Mouse (Mus musculus) Patski (cell line): ENCODE measurements around the gene Zbtb38. TPM values are rescaled to one million over a fixed set of nuclear protein-coding genes. Genes with fewer than 3 reads are reported as not detected.

Source experiments
- ATAC-seq: fragments of 100-300 bp; one replicate; pipeline ENCODE4 v1.8.0; 2021
- CTCF ChIA-PET: fragments of 350-600 bp; sonication (Branson Sonifier 250); formaldehyde crosslinking; loops from one replicate; lab custom pipeline; 2022; ENCODE audit warnings: inconsistent platforms; lab: Charles Lee
- POLR2A ChIA-PET: fragments of 350-600 bp; sonication (Branson Sonifier 250); formaldehyde crosslinking; loops from one replicate; lab custom pipeline; 2022; ENCODE audit warnings: antibody characterized with exemption, inconsistent platforms; lab: Charles Lee
- DNase-seq: peaks from one replicate; pipeline ENCODE4 v3.0.0-alpha.2; 2011; ENCODE audit warnings: low read depth, low spot score
- H3K27me3 ChIP-seq: fragments of 371-371 bp; one replicate; pipeline ENCODE4 v1.5.1; 2021
- CTCF ChIP-seq: fragments of 100-300 bp; IDR thresholded peaks from one replicate; pipeline ENCODE4 v1.5.1; 2021
- in situ Hi-C: fragments of 300-500 bp; cut with MboI; formaldehyde crosslinking; loops from 3 replicates; pipeline ENCODE4 v1.11.1; 2018; ENCODE audit warnings: low pct_unique_long_range_greater_than_20kb, mixed read lengths
- polyA plus RNA-seq: library from polyadenylated mRNA; unstranded; gene quantifications from one replicate; pipeline ENCODE4 v1.2.3, GENCODE M21; 2021

Gene Zbtb38
- polyA plus RNA-seq, 1 experiment from 2014 or later, result 59.2 TPM

DNA sequence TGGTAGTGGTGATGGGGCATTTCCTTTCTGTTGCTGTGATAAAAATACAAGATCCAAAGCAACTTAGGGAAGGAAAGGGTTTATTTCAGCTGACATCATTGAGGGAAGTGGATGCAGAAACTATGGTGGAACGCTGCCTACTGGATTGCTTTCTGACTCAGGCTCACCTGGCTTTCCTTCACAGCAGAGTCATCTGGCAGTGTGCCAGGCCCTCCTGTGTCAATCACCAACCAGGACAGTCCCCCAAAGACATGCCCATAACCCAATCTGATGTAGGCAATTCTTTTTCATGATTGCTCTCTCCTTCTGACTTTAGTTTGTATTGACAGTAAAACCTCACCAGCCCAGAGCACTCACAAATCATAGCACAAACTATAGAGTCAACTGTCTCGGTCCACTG lies 80.2 kb downstream of the Zbtb38 start:
- DNase-seq, result no peak
- POLR2A ChIA-PET, result no interaction called here
- ATAC-seq, result no peak
- in situ Hi-C loops, result loop anchor here (5.0 kb wide), 1 partner anchor 125 kb away; no protein-coding TSS in a partner anchor
- CTCF ChIA-PET, result interaction anchor here (1.1 kb wide), 1 partner anchor 128 kb away, joined by 3 read pairs; no protein-coding TSS in a partner anchor
- no peak for TF ChIP-seq CTCF
- H3K27me3 ChIP-seq, result no peaks in the 10 kb centered on the region

DNA sequence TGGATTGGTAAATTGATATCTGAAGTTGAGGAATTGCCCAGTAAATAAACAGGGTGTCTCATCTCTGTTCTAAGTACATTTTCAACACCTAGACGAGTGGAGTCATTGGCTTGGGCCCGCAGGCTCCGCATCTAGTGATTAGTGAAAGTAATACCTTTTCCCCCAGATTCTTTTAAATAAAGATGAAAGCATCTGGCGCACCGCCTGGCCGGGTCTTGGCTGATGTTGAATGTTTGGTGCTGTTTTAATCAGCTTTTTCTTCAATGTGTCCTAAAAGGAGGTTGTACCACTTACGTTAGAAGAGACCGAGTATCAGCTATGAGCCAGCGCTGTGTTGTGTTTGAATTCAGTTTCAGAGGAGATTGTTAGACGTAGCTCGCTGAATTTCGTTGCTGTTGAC lies 81.4 kb downstream of the Zbtb38 start:
- no peak for ATAC-seq
- ChIA-PET CTCF (interaction anchor here (1.0 to 4.2 kb wide), 4 partner anchors 17 to 152 kb away, joined by 3 to 30 read pairs (median 10); no protein-coding TSS in a partner anchor), POLR2A (interaction anchor here (0.9 kb wide), 1 partner anchor 74 kb away, joined by 3 read pairs; no protein-coding TSS in a partner anchor)
- no peak for TF ChIP-seq CTCF
- no peaks in the 10 kb centered on the region for H3K27me3 ChIP-seq
- DNase-seq, result no peak
- in situ Hi-C loops, result loop anchor here (5.0 kb wide), 1 partner anchor 126 kb away; no protein-coding TSS in a partner anchor

DNA sequence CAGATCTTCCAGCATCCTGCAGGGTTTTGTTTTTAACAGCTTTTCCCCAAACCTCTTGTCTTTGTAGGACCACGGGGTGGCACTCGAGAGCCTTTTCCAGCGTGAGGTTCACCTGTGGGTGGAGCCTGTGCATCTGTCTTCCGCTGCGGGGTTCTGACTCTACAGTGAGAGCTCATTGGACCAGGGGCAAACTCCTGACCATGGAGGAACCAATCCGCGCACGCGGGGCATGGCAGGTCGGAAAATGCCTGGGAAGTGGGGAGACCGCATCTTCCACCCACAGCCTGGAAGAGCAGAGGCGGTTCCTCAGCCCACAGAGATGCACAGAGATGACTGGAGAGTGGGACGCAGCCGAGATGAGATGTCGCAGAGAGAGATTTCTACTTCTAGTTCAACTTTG lies 82.8 kb downstream of the Zbtb38 start:
- DNase-seq (peak; percentile 35), ATAC-seq (peak; percentile 95)
- in situ Hi-C loops, result loop anchor here (5.0 kb wide), 1 partner anchor 127 kb away; no protein-coding TSS in a partner anchor
- peak; percentile 81 for TF ChIP-seq CTCF
- POLR2A ChIA-PET, result interaction anchor here (0.5 to 1.4 kb wide), 4 partner anchors 17 to 148 kb away, joined by 3 to 5 read pairs (median 4); no protein-coding TSS in a partner anchor
- no peaks in the 10 kb centered on the region for H3K27me3 ChIP-seq
- CTCF ChIA-PET, result interaction anchor here (0.9 to 4.2 kb wide), 27 partner anchors 9 to 204 kb away, joined by 3 to 30 read pairs (median 4); no protein-coding TSS in a partner anchor

DNA sequence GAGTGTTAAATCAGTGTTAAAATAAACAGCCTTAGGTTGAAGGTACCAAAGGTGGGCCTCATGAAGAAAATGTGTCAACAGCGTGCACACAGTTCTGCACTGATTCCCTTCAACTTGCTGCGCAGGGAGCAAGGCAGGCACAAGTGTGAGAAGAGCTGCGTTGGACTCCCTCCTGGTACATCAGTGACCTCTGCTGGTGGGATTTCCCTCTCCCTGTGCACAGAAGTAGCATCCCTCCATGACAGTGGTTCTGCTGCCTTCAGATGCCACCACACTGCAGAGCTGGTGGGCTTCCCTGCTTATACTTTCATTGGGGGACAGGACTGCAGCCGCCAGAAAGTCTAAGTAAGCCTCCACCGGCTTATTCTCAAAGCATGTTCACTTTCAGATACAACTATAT lies 84.0 kb downstream of the Zbtb38 start:
- peak; percentile 88 for TF ChIP-seq CTCF
- in situ Hi-C loops, result no loop called here
- no peaks in the 10 kb centered on the region for H3K27me3 ChIP-seq
- CTCF ChIA-PET, result interaction anchor here (0.6 to 4.2 kb wide), 19 partner anchors 10 to 179 kb away, joined by 3 to 30 read pairs (median 8); no protein-coding TSS in a partner anchor
- peak; percentile 51 for ATAC-seq
- DNase-seq, result no peak
- POLR2A ChIA-PET, result interaction anchor here (1.2 kb wide), 1 partner anchor 90 kb away, joined by 3 read pairs; no protein-coding TSS in a partner anchor

DNA sequence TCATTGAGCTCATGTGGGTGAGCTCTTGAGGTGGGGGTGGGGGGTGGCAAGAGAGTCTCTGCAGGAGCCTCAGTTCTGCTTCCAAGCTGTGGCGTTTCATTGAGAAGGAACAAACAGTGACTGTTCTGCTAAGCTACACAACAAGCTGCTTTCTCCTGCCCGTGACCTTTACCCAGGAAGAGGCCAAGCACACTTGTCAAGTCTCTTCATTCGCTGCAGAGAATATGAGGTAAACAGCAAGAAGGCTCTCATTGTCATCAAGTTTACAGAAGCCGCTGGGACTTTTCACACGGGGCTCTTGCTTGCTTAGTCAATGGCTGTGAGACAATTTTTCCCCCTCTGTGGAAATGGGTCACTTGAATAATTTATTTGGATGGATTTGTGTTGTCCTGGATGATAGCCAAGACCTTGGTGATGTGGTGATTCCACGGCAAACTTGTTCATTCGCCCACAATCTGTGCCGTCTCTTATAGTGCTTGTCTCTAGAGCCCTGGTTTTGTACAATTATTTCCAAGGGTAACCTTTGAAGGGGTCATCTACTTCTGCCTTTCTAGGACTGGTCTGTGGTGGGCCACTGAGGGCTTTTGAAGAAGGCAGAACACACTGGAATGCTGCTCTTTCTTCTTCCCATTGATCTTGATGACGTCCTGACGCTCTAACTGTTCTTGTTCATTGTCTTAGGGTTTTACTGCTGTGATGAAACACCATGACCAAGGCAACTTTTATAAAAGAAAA lies 92.0 kb downstream of the Zbtb38 start:
- CTCF ChIA-PET, result interaction anchor here (1.3 kb wide), 1 partner anchor 8 kb away, joined by 4 read pairs; no protein-coding TSS in a partner anchor
- DNase-seq (no peak), ATAC-seq (no peak)
- no peaks in the 10 kb centered on the region for H3K27me3 ChIP-seq
- in situ Hi-C loops, result no loop called here
- POLR2A ChIA-PET, result no interaction called here
- no peak for TF ChIP-seq CTCF

DNA sequence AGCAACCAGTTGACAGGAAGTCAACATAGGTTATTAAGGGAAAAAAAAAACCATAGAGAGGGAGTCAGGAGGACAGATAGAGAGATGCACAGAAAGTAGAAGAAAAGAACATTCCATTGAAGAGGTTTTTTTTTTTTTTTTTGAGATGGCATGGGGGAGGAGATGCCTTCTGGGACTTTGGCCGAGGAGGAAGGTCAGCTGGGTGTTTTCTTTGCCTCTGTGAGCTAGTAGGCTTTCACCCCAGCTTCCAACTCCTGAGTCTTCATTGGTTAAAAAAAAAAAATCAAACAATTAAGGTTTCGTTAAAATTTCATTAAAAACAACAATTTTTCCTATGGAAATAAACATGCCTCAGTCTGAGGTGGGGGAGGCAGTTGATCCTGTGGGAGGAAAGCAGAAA lies 92.8 kb downstream of the Zbtb38 start:
- ATAC-seq (no peak), DNase-seq (no peak)
- in situ Hi-C loops, result no loop called here
- ChIA-PET CTCF (interaction anchor here (0.9 kb wide), 1 partner anchor 11 kb away, joined by 3 read pairs; no protein-coding TSS in a partner anchor), POLR2A (no interaction called here)
- no peak for TF ChIP-seq CTCF
- no peaks in the 10 kb centered on the region for H3K27me3 ChIP-seq

DNA sequence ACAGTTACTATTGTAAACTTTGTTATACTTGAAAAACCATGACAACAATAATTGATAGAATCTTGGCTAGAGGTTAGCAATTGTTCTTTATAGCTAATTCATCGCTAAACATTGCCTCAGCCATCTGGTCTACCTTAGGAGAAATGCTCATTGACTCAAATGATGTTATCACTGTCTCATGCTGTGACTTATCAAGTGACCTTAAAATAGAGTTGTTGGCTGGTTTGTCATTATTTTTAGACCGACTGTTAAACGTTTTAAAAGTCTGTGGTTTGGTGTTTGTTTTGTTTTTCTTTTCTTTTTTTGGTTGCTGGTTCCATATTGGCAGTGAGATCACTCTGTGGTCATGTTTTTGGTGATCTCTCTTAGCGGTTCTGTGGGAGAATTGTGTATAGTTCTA lies 99.1 kb downstream of the Zbtb38 start:
- TF ChIP-seq CTCF, result no peak
- in situ Hi-C loops, result loop anchor here (5.0 kb wide), 1 partner anchor 76 kb away; no protein-coding TSS in a partner anchor
- ChIA-PET POLR2A (no interaction called here), CTCF (interaction anchor here (1.3 to 3.2 kb wide), 10 partner anchors 16 to 145 kb away, joined by 3 to 10 read pairs (median 6); no protein-coding TSS in a partner anchor)
- DNase-seq, result no peak
- ATAC-seq, result no peak
- no peaks in the 10 kb centered on the region for H3K27me3 ChIP-seq

DNA sequence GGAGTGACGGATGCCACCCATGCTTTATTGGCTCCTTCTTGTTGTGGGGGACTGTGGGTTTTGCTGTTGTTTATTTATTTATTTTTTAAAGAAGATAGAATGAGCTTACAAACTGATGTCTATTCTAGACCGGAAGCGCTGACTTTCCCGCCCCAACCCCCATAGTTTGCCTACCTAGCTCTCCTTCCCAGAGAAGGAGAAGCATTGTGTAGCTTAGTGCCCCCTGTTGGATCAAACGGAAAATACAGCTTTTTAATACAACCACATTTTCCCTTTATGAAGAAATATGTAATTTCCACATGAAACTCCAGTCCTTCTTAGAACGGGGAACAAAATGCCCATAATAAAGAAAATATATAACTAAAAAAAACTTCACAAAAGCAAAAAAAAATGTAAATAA lies 99.9 kb downstream of the Zbtb38 start:
- ATAC-seq (no peak), DNase-seq (no peak)
- CTCF ChIA-PET, result interaction anchor here (0.8 to 3.2 kb wide), 15 partner anchors 9 to 166 kb away, joined by 3 to 10 read pairs (median 5); no protein-coding TSS in a partner anchor
- TF ChIP-seq CTCF, result peak; percentile 53
- H3K27me3 ChIP-seq, result no peaks in the 10 kb centered on the region
- in situ Hi-C loops, result loop anchor here (5.0 kb wide), 1 partner anchor 75 kb away; no protein-coding TSS in a partner anchor
- POLR2A ChIA-PET, result interaction anchor here (0.6 to 0.7 kb wide), 2 partner anchors 17 kb away, joined by 3 to 5 read pairs; no protein-coding TSS in a partner anchor

DNA sequence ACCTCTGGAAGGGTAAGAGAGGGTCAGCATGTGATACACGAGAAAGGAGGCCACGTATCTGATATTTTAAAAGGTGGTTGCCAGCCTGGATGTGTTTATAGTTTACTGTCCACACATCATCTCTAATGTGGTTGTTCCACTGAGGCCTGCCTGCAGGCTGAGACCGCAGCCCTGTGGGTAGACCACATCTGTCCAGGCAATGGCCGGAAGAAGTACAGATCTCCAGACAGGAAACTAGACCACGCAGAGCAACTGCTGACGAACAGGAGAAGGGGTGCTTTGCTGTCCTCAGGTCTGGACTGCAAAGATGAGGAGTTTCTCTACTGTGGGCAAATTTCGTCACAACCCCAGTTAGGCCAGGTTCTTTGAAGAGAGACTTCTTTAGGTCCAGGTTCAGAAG lies 101.8 kb downstream of the Zbtb38 start:
- no peaks in the 10 kb centered on the region for H3K27me3 ChIP-seq
- ChIA-PET CTCF (interaction anchor here (1.1 kb wide), 2 partner anchors 130 to 186 kb away, joined by 3 read pairs; no protein-coding TSS in a partner anchor), POLR2A (no interaction called here)
- in situ Hi-C loops, result loop anchor here (5.0 kb wide), 1 partner anchor 74 kb away; no protein-coding TSS in a partner anchor
- DNase-seq, result no peak
- no peak for TF ChIP-seq CTCF
- ATAC-seq, result no peak

DNA sequence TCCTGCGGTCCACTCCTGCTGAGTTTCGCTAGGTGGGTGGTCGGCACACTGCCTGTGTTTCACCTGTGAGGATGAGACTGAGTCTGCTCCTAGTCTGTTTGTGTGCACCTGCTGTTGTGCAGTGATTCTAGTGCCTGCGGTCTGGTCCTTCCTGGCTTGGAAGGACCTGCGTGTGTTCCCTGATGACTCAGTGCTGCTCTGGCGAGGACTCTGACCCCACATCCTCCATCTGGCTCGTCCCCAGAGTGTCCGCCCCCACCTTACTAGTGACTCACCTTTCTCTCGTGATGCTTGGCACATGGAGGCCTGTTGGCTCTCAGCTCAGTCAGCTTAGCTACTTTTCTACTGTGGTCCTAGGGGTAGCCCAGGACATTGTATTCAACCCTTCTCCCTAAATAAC lies 102.7 kb downstream of the Zbtb38 start:
- ChIA-PET POLR2A (no interaction called here), CTCF (interaction anchor here (1.1 kb wide), 2 partner anchors 131 to 187 kb away, joined by 3 read pairs; no protein-coding TSS in a partner anchor)
- peak; percentile 53 for DNase-seq
- no peak for TF ChIP-seq CTCF
- in situ Hi-C loops, result loop anchor here (5.0 kb wide), 1 partner anchor 73 kb away; no protein-coding TSS in a partner anchor
- ATAC-seq, result peak; percentile 83
- H3K27me3 ChIP-seq, result no peaks in the 10 kb centered on the region
